ENCODE assay signal across 8 mouse cellular contexts in the genomic region with DNA sequence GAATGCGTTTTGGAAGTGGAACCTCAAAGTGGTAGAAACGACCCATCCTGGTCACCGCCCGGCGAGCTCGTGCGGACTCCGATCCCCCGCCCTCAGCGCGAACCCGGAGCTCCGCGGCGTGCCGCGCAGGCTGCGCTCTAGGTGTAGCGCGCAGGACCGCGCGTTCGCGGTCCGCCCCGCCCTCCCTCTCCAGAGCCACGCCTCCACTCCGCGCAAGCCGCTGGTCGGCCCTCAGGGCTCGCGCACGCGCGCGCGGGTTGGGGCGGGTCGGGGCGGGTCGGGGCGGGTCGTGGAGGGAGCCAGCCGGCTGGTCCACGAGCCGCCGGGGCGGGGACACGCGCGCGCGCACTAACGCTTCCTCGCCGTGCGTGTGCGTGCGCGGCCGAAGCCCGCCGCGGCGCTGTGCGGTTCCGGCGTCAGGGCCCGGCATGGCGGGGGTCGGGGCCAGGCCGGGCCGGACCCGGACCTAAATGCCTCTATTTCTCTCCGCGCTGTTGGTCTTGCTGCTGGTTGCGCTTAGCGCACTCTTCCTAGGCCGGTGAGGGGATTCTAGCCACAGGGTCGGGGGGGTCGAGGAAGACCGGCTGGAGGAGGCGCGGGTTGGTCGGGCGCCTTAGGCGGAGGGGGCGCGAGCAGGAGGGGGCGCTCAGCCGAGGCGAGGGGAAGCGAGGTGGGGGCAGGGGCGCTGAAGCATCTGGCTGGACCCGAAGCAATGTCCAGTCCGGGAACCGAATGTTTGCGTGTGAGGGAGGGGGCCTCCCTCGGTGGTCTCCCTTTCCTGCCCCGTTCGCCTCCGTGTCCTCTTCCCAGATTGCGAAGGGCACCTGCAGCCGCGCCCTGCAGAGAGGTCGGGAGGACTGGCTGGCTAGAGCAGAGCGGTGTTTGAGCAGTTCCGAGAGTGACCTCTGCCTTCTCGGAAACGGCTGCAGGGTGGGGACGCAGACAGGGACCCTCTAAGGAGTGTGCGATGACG. TPM values are rescaled to one million over a fixed set of nuclear protein-coding genes. Genes with fewer than 3 reads are reported as not detected.
DNase-seq lines count a peak whose midpoint lies in the region; ATAC-seq lines count a peak whose summit lies in the region.

A gene (plus strand): TSS at position 373 of the 973 bp plus-strand sequence.

- H3K9me3 ChIP-seq in heart, embryonic 13.5 days: no peaks in the 10 kb centered on the region
- H3K9me3 ChIP-seq in liver, embryonic 12.5 days (replicated peaks): no peaks in the 10 kb centered on the region
- H3K9me3 ChIP-seq in stomach, embryonic 15.5 days: no peaks in the 10 kb centered on the region

- DNase-seq in CD4-positive helper T cell, adult 2 months (ENCODE audit: low read depth, low spot score): peak; percentile 98
- DNase-seq in brain, embryonic 18.5 days (ENCODE audit: low read depth, low spot score): peak; percentile 89
- DNase-seq in kidney, postnatal 10 days: peak; percentile 97
- peak; percentile 85 to 91 for DNase-seq in natural killer cell, adult 2 months (ENCODE audit: low spot score in 2 of 2)

- peak within 1 kb of the TSS; percentile 93 for H3K9ac ChIP-seq in heart, embryonic 13.5 days
- peak within 1 kb of the TSS; percentile 95 for H3K9ac ChIP-seq in liver, embryonic 12.5 days
- H3K9ac ChIP-seq in stomach, embryonic 15.5 days: peak within 1 kb of the TSS; percentile 54; the same call in 1 of the 2 replicates

- H3K4me3 ChIP-seq in heart, embryonic 13.5 days: peak within 1 kb of the TSS; percentile 93
- H3K4me3 ChIP-seq in liver, embryonic 12.5 days: peak within 1 kb of the TSS; percentile 95
- peak within 1 kb of the TSS; percentile 85 for H3K4me3 ChIP-seq in stomach, embryonic 15.5 days (replicated peaks)

- peak; percentile 96 for ATAC-seq in erythroid progenitor cell, adult 5-6 weeks (replicated peaks; ENCODE audit: low FRiP score, poor library complexity, severe bottlenecking)
- peak; percentile 95 for ATAC-seq in heart, embryonic 13.5 days (ENCODE audit: extremely low read depth, insufficient number of reproducible peaks, low FRiP score, low TSS enrichment)
- peak; percentile 98 for ATAC-seq in liver, embryonic 12.5 days
- peak; percentile 96 for ATAC-seq in stomach, embryonic 15.5 days (ENCODE audit: insufficient read depth, low FRiP score, low read depth)

- peaks cover 15% of the 10 kb centered on the region for H3K4me1 ChIP-seq in heart, embryonic 13.5 days
- peaks cover 18% of the 10 kb centered on the region for H3K4me1 ChIP-seq in liver, embryonic 12.5 days
- peaks cover 7% of the 10 kb centered on the region for H3K4me1 ChIP-seq in stomach, embryonic 15.5 days

- H3K27ac ChIP-seq in heart, embryonic 13.5 days (replicated peaks): peak within 1 kb of the TSS; percentile 87
- H3K27ac ChIP-seq in liver, embryonic 12.5 days: peak within 1 kb of the TSS; percentile 89
- peak within 1 kb of the TSS; percentile 86 for H3K27ac ChIP-seq in stomach, embryonic 15.5 days

- WGBS in heart, embryonic 13.5 days: under 1% methylated on average over 115 of the region's 115 CpGs
- under 1% methylated on average over 96 of the region's 115 CpGs for WGBS in liver, embryonic 12.5 days (ENCODE audit: insufficient replicate concordance)
- under 1% methylated on average over 110 of the region's 115 CpGs for WGBS in stomach, embryonic 15.5 days

- H3K36me3 ChIP-seq in heart, embryonic 13.5 days: peaks cover 37% of the 10 kb centered on the region
- H3K36me3 ChIP-seq in liver, embryonic 12.5 days: peaks cover 35% of the 10 kb centered on the region
- peaks cover 23% of the 10 kb centered on the region for H3K36me3 ChIP-seq in stomach, embryonic 15.5 days

- H3K4me2 ChIP-seq in heart, embryonic 13.5 days: peak within 1 kb of the TSS; percentile 82
- peak within 1 kb of the TSS; percentile 97 for H3K4me2 ChIP-seq in liver, embryonic 12.5 days
- H3K4me2 ChIP-seq in stomach, embryonic 15.5 days: peak within 1 kb of the TSS; percentile 74

- H3K27me3 ChIP-seq in heart, embryonic 13.5 days (replicated peaks): peaks cover 15% of the 10 kb centered on the region
- H3K27me3 ChIP-seq in liver, embryonic 12.5 days (replicated peaks): peaks cover 4% of the 10 kb centered on the region; the same call in 1 of the 2 replicates
- no peaks in the 10 kb centered on the region for H3K27me3 ChIP-seq in stomach, embryonic 15.5 days (replicated peaks)

RNA-seq across cellular contexts. Expression of the gene that starts here (rescaled TPM):
- 53.7 and 76.3 TPM in 2 replicates for total RNA-seq in erythroid progenitor cell, adult 5-6 weeks (2015; ENCODE audit: low replicate concordance)
- 77.1 and 80.1 TPM in 2 replicates for total RNA-seq in erythroid progenitor cell, adult 5-6 weeks (2017; ENCODE audit: low replicate concordance)
- polyA plus RNA-seq in heart, embryonic 13.5 days (2015; fragmentation: Nextera tagmentation; extraction: Ambion mirVana): 56.4 and 59.8 TPM in 2 replicates
- 52.1 and 53.8 TPM in 2 replicates for polyA plus RNA-seq in liver, embryonic 12.5 days (2016; fragmentation: Nextera tagmentation; extraction: Ambion mirVana)
- 76.7 and 82.5 TPM in 2 replicates for polyA plus RNA-seq in stomach, embryonic 15.5 days (2015; fragmentation: Nextera tagmentation; extraction: Ambion mirVana)

Comparison
In these comparisons a context has a peak if more than half of its experiments do, and no peak if none do; other contexts are left out.
1. Peak in every context shown above with its lines: DNase-seq, ATAC-seq, H3K4me3 ChIP-seq and H3K27ac ChIP-seq.